Mouse (Mus musculus): ENCODE results near the gene Cped1.

GRCm38 (mm10) chr6:22298059-22298458 is 312.3 kb downstream of the Cped1 start:
- no peak for TF ChIP-seq GATA1 (IDR thresholded peaks at IDR 0.05; ENCODE audit: borderline replicate concordance, low read length)
- no peak for TF ChIP-seq CTCF (IDR thresholded peaks at IDR 0.05; ENCODE audit: low read depth, low read length)
